23 mouse cellular contexts compared by ENCODE assay signal in the genomic region with DNA sequence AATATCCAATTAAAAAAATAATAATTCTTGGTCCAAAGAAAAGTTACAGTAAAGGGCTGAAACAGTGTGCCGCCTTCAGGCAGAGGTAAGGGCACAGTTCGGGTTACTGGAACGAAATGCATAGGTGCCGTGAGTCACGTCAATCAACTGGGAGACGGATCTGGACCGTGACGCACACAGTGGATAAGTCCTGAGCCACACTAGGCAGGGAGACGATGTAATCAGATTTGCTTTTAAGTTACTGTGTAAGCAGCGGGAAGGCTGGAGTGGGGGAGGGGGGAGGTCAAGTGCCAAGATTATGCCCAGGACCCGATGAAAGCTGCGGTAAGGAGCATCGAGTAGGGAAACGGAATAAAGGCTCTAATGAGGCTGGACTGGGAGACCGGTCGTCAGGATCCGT. TPM values are rescaled to one million over a fixed set of nuclear protein-coding genes. Genes with fewer than 3 reads are reported as not detected.
A peak's percentile ranks its signal among the peaks of the same experiment; 100 is the strongest.
DNase-seq lines count a peak whose midpoint lies in the region; ATAC-seq and TF ChIP-seq lines count a peak whose summit lies in the region.
"Had no signal": no experiment of that assay in that cellular context is flagged by ENCODE, and none has a peak within 500 bp of the region (broad histone marks: within the 10 kb centered on the region; RNA-seq: fewer than 3 reads in every experiment).

No protein-coding gene starts in this region.

- no peaks in the 10 kb centered on the region for H3K36me3 ChIP-seq in heart, embryonic 10.5 days
- no peaks in the 10 kb centered on the region for H3K36me3 ChIP-seq in kidney, embryonic 16.5 days (ENCODE audit: insufficient read depth, low read length)
- H3K36me3 ChIP-seq in midbrain, embryonic 14.5 days (ENCODE audit: control insufficient read depth, insufficient read depth, low read length): no peaks in the 10 kb centered on the region
- no peaks in the 10 kb centered on the region for H3K36me3 ChIP-seq in stomach, postnatal 0 days (ENCODE audit: control insufficient read depth, insufficient read depth, low read length)
- H3K36me3 ChIP-seq: embryonic facial prominence, embryonic 15.5 days; forebrain, embryonic 10.5 days; limb, embryonic 13.5 days; liver, embryonic 15.5 days had no signal

- TF ChIP-seq CTCF in stomach, postnatal 0 days (IDR thresholded peaks at IDR 0.05; ENCODE audit: low read depth): no peak

- 0 out of 2 replicates have a peak, but pooled peaks have one; percentile 27 for ATAC-seq in kidney, embryonic 16.5 days (ENCODE audit: low FRiP score, low TSS enrichment)
- ATAC-seq in midbrain, embryonic 14.5 days (ENCODE audit: low FRiP score, low TSS enrichment): no peak
- no peak for ATAC-seq in stomach, postnatal 0 days (ENCODE audit: low FRiP score, low TSS enrichment)
- ATAC-seq: activated CD4-positive, CD25-positive, alpha-beta regulatory T cell, adult 4 months; intestine, embryonic 16.5 days; lung, postnatal 0 days; Patski had no signal

- no peaks in the 10 kb centered on the region for H3K9me3 ChIP-seq in heart, embryonic 10.5 days
- H3K9me3 ChIP-seq in kidney, embryonic 16.5 days (ENCODE audit: low read length): no peaks in the 10 kb centered on the region
- H3K9me3 ChIP-seq in midbrain, embryonic 14.5 days (ENCODE audit: control insufficient read depth, low read length): no peaks in the 10 kb centered on the region
- no peaks in the 10 kb centered on the region for H3K9me3 ChIP-seq in stomach, postnatal 0 days (ENCODE audit: control insufficient read depth, low read length)
- H3K9me3 ChIP-seq: embryonic facial prominence, embryonic 15.5 days; forebrain, embryonic 10.5 days; limb, embryonic 13.5 days; liver, embryonic 15.5 days had no signal

- no peak overlapping the region for H3K9ac ChIP-seq in kidney, embryonic 16.5 days (replicated peaks; ENCODE audit: low read length)
- H3K9ac ChIP-seq in midbrain, embryonic 14.5 days (replicated peaks; ENCODE audit: low read length): no peak overlapping the region
- no peak overlapping the region for H3K9ac ChIP-seq in stomach, postnatal 0 days (ENCODE audit: low read length)
- H3K9ac ChIP-seq: embryonic facial prominence, embryonic 15.5 days; hindbrain, embryonic 14.5 days; limb, embryonic 13.5 days; liver, embryonic 15.5 days had no signal

- no peak overlapping the region for H3K27ac ChIP-seq in heart, embryonic 10.5 days
- no peak overlapping the region for H3K27ac ChIP-seq in kidney, embryonic 16.5 days (ENCODE audit: low read length)
- H3K27ac ChIP-seq in midbrain, embryonic 14.5 days (replicated peaks; ENCODE audit: low read depth, low read length): no peak overlapping the region
- no peak overlapping the region for H3K27ac ChIP-seq in stomach, postnatal 0 days (replicated peaks)
- H3K27ac ChIP-seq: embryonic facial prominence, embryonic 15.5 days; forebrain, embryonic 10.5 days; hindbrain, embryonic 14.5 days; limb, embryonic 13.5 days; liver, embryonic 15.5 days had no signal

- TF ChIP-seq EP300 in stomach, postnatal 0 days (optimal IDR thresholded peaks at IDR 0.05): no peak

- peak overlapping the region; percentile 25; the same call in 1 of the 2 replicates for H3K4me2 ChIP-seq in kidney, embryonic 16.5 days (replicated peaks; ENCODE audit: low read depth, low read length)
- peak overlapping the region; percentile 15; the same call in 1 of the 2 replicates for H3K4me2 ChIP-seq in midbrain, embryonic 14.5 days (ENCODE audit: low read length)
- no peak overlapping the region for H3K4me2 ChIP-seq in stomach, postnatal 0 days (replicated peaks; ENCODE audit: low read depth)
- H3K4me2 ChIP-seq: embryonic facial prominence, embryonic 15.5 days; hindbrain, embryonic 14.5 days; limb, embryonic 13.5 days; liver, embryonic 15.5 days had no signal

- 0 out of 2 replicates have a peak overlapping the region, but pooled peaks have one; percentile 22 for H3K4me3 ChIP-seq in heart, embryonic 10.5 days
- no peak overlapping the region for H3K4me3 ChIP-seq in kidney, embryonic 16.5 days (ENCODE audit: low read length)
- H3K4me3 ChIP-seq in midbrain, embryonic 14.5 days (replicated peaks; ENCODE audit: low read depth, low read length): no peak overlapping the region
- no peak overlapping the region for H3K4me3 ChIP-seq in stomach, postnatal 0 days (ENCODE audit: low read depth, low read length)
- H3K4me3 ChIP-seq: embryonic facial prominence, embryonic 15.5 days; forebrain, embryonic 10.5 days; limb, embryonic 13.5 days; liver, embryonic 15.5 days had no signal

- WGBS in heart, embryonic 10.5 days: 49% methylated on average over 17 of the region's 17 CpGs
- WGBS in kidney, embryonic 16.5 days: 56% methylated on average over 17 of the region's 17 CpGs
- 35% methylated on average over 17 of the region's 17 CpGs for WGBS in midbrain, embryonic 14.5 days
- 60% methylated on average over 17 of the region's 17 CpGs for WGBS in stomach, postnatal 0 days

- DNase-seq in heart, embryonic 10.5 days (ENCODE audit: low spot score): no peak
- no peak for DNase-seq in heart, postnatal 4 days
- no peak for DNase-seq in kidney, adult 18-20 months
- DNase-seq in midbrain, embryonic 14.5 days: peak; percentile 14
- DNase-seq in stomach, postnatal 0 days (ENCODE audit: low spot score): peak; percentile 18
- DNase-seq in left cerebral cortex, adult 9 months (ENCODE audit: low spot score in 2 of 2): no peak
- DNase-seq: cerebellum, adult 18-20 months; gastrocnemius, postnatal 10 days; kidney, postnatal 36 days; layer of hippocampus, adult 9-11 months; right cerebral cortex, adult 18-20 months had no signal

- H3K27me3 ChIP-seq in heart, embryonic 10.5 days (ENCODE audit: insufficient read depth, poor library complexity, severe bottlenecking): no peaks in the 10 kb centered on the region
- no peaks in the 10 kb centered on the region for H3K27me3 ChIP-seq in kidney, embryonic 16.5 days (ENCODE audit: insufficient read depth, low read length)
- H3K27me3 ChIP-seq in midbrain, embryonic 14.5 days (ENCODE audit: control insufficient read depth, insufficient read depth, low read length): no peaks in the 10 kb centered on the region
- no peaks in the 10 kb centered on the region for H3K27me3 ChIP-seq in stomach, postnatal 0 days (ENCODE audit: control insufficient read depth, insufficient read depth, low read length)
- H3K27me3 ChIP-seq: embryonic facial prominence, embryonic 15.5 days; limb, embryonic 13.5 days; liver, embryonic 15.5 days; Patski had no signal

- H3K4me1 ChIP-seq in heart, embryonic 10.5 days: no peaks in the 10 kb centered on the region
- no peaks in the 10 kb centered on the region for H3K4me1 ChIP-seq in kidney, embryonic 16.5 days (ENCODE audit: insufficient read depth, low read length)
- H3K4me1 ChIP-seq in midbrain, embryonic 14.5 days (ENCODE audit: control insufficient read depth, insufficient read depth, low read length): no peaks in the 10 kb centered on the region
- H3K4me1 ChIP-seq in stomach, postnatal 0 days (replicated peaks; ENCODE audit: control insufficient read depth, insufficient read depth): no peaks in the 10 kb centered on the region
- H3K4me1 ChIP-seq: embryonic facial prominence, embryonic 15.5 days; limb, embryonic 13.5 days; liver, embryonic 15.5 days had no signal

RNA-seq across cellular contexts. Expression of a gene that starts 9.8 kb away (rescaled TPM):
- polyA plus RNA-seq in heart, embryonic 10.5 days (2016; fragmentation: Nextera tagmentation; extraction: Ambion mirVana): 0.15 and 0.39 TPM in 2 replicates
- under 1 TPM; 0.29 to 0.54 TPM for total RNA-seq in heart, postnatal 4 days (2021)
- 1.0 and 1.2 TPM in 2 replicates for polyA plus RNA-seq in kidney, embryonic 16.5 days (2015; fragmentation: Nextera tagmentation; extraction: Ambion mirVana)
- polyA plus RNA-seq in midbrain, embryonic 14.5 days (2014; fragmentation: Nextera tagmentation; extraction: Ambion mirVana): 0.38 and 1.00 TPM in 2 replicates
- polyA plus RNA-seq in stomach, postnatal 0 days (2015; fragmentation: Nextera tagmentation; extraction: Ambion mirVana): 0.16 and 0.25 TPM in 2 replicates
- total RNA-seq: megakaryocyte progenitor cell, adult 5-6 weeks had no signal
- polyA plus RNA-seq: activated CD4-positive, CD25-positive, alpha-beta regulatory T cell, adult 4 months; liver, embryonic 15.5 days; small intestine, adult 2 months had no signal

RNA-seq across cellular contexts. Expression of a gene that starts 37.7 kb away (rescaled TPM):
- polyA plus RNA-seq in heart, embryonic 10.5 days (2016; fragmentation: Nextera tagmentation; extraction: Ambion mirVana): 36.6 and 38.5 TPM in 2 replicates
- total RNA-seq in heart, postnatal 4 days (2021): 10 to 100 TPM; 49.5 to 57.1 TPM
- polyA plus RNA-seq in kidney, embryonic 16.5 days (2015; fragmentation: Nextera tagmentation; extraction: Ambion mirVana): 42.1 and 46.3 TPM in 2 replicates
- polyA plus RNA-seq in midbrain, embryonic 14.5 days (2014; fragmentation: Nextera tagmentation; extraction: Ambion mirVana): 9.4 and 11.6 TPM in 2 replicates
- 82.4 and 86.3 TPM in 2 replicates for polyA plus RNA-seq in stomach, postnatal 0 days (2015; fragmentation: Nextera tagmentation; extraction: Ambion mirVana)

RNA-seq across cellular contexts. Expression of a gene that starts 48.8 kb away (rescaled TPM):
- 95.0 and 108 TPM in 2 replicates for polyA plus RNA-seq in heart, embryonic 10.5 days (2016; fragmentation: Nextera tagmentation; extraction: Ambion mirVana)
- 10 to 100 TPM; 68.8 to 70.0 TPM for total RNA-seq in heart, postnatal 4 days (2021)
- 90.7 and 95.7 TPM in 2 replicates for polyA plus RNA-seq in kidney, embryonic 16.5 days (2015; fragmentation: Nextera tagmentation; extraction: Ambion mirVana)
- 62.8 and 68.3 TPM in 2 replicates for polyA plus RNA-seq in midbrain, embryonic 14.5 days (2014; fragmentation: Nextera tagmentation; extraction: Ambion mirVana)
- polyA plus RNA-seq in stomach, postnatal 0 days (2015; fragmentation: Nextera tagmentation; extraction: Ambion mirVana): 65.0 and 77.4 TPM in 2 replicates

RNA-seq across cellular contexts. Expression of a gene that starts 53.5 kb away (rescaled TPM):
- polyA plus RNA-seq in heart, embryonic 10.5 days (2016; fragmentation: Nextera tagmentation; extraction: Ambion mirVana): 128 and 179 TPM in 2 replicates
- total RNA-seq in heart, postnatal 4 days (2021): 10 to 100 TPM; 39.7 to 42.5 TPM
- polyA plus RNA-seq in kidney, embryonic 16.5 days (2015; fragmentation: Nextera tagmentation; extraction: Ambion mirVana): 173 and 184 TPM in 2 replicates
- 89.1 and 119 TPM in 2 replicates for polyA plus RNA-seq in midbrain, embryonic 14.5 days (2014; fragmentation: Nextera tagmentation; extraction: Ambion mirVana)
- polyA plus RNA-seq in stomach, postnatal 0 days (2015; fragmentation: Nextera tagmentation; extraction: Ambion mirVana): 41.7 and 42.7 TPM in 2 replicates

RNA-seq across cellular contexts. Expression of a gene that starts 54.4 kb away (rescaled TPM):
- polyA plus RNA-seq in heart, embryonic 10.5 days (2016; fragmentation: Nextera tagmentation; extraction: Ambion mirVana): 0.64 and 0.65 TPM in 2 replicates
- total RNA-seq in heart, postnatal 4 days (2021): 1 to 10 TPM in 1 of 2 experiments, under 1 TPM in 1; 0.97 to 1.2 TPM
- polyA plus RNA-seq in kidney, embryonic 16.5 days (2015; fragmentation: Nextera tagmentation; extraction: Ambion mirVana): 0.55 TPM in 2 replicates
- 0.27 and 0.49 TPM in 2 replicates for polyA plus RNA-seq in midbrain, embryonic 14.5 days (2014; fragmentation: Nextera tagmentation; extraction: Ambion mirVana)
- 0.18 and 0.38 TPM in 2 replicates for polyA plus RNA-seq in stomach, postnatal 0 days (2015; fragmentation: Nextera tagmentation; extraction: Ambion mirVana)

Comparison
In these comparisons a context has a peak if more than half of its experiments do, and no peak if none do; other contexts are left out.
1. DNase-seq: peak in midbrain, embryonic 14.5 days (single experiment) and stomach, postnatal 0 days (single experiment); none in heart, embryonic 10.5 days (single experiment), heart, postnatal 4 days (single experiment), kidney, adult 18-20 months (single experiment) and left cerebral cortex, adult 9 months (0 of 2).